Mouse (Mus musculus) forebrain, embryonic 14.5 days (tissue): Measurements from ENCODE around the gene Gm14326. TPM values are rescaled to one million over a fixed set of nuclear protein-coding genes. Genes with fewer than 3 reads are reported as not detected.
"Not testable (repeated sequence)": the region's sequence is repeated elsewhere in the genome, so short reads cannot be mapped to it uniquely, and the experiment has no call there.

Experiments used
- ATAC-seq: fragments of 200-750 bp; cut with Nextera tagmentation; 2 replicates; pipeline ENCODE4 v1.8.0; 2017; ENCODE audit warnings: mild to moderate bottlenecking, moderate library complexity
- DNase-seq: peaks from one replicate; pipeline ENCODE4 v3.0.0-alpha.2; 2015; ENCODE audit warnings: low spot score
- H3K27ac ChIP-seq: fragments of 300-500 bp; sonication (generic); 2 replicates; pipeline ENCODE4 v1.5.1; 2014; ENCODE audit warnings: low read depth, mild to moderate bottlenecking, control low read depth, low read length, moderate library complexity
- H3K27me3 ChIP-seq: fragments of 300-500 bp; sonication (generic); replicated peaks from 2 replicates; pipeline ENCODE4 v1.6.1; 2014; ENCODE audit warnings: low read length, control low read depth, mixed read lengths; ENCODE audit not compliant: control insufficient read depth, insufficient read depth
- H3K36me3 ChIP-seq: fragments of 300-500 bp; sonication (generic); 2 replicates; pipeline ENCODE4 v1.6.1; 2014; ENCODE audit warnings: low read length, control low read depth; ENCODE audit not compliant: control insufficient read depth, insufficient read depth
- H3K4me1 ChIP-seq: fragments of 300-500 bp; sonication (generic); 2 replicates; pipeline ENCODE4 v1.6.1; 2014; ENCODE audit warnings: antibody characterized with exemption, low read length, control low read depth; ENCODE audit not compliant: control insufficient read depth, insufficient read depth
- H3K4me2 ChIP-seq: fragments of 300-500 bp; sonication (generic); 2 replicates; pipeline ENCODE4 v1.6.1; 2014; ENCODE audit warnings: mild to moderate bottlenecking, control low read depth, low read length
- H3K4me3 ChIP-seq: fragments of 300-500 bp; sonication (generic); 2 replicates; pipeline ENCODE4 v1.5.1; 2014; ENCODE audit warnings: low read depth, low read length, control low read depth
- H3K9ac ChIP-seq: fragments of 300-500 bp; sonication (generic); 2 replicates; pipeline ENCODE4 v1.6.1; 2014; ENCODE audit warnings: mild to moderate bottlenecking, low read length, control low read depth, moderate library complexity
- H3K9me3 ChIP-seq: fragments of 300-500 bp; sonication (generic); replicated peaks from 2 replicates; pipeline ENCODE4 v1.6.1; 2016; ENCODE audit warnings: low read length, control low read depth, mixed read lengths; ENCODE audit not compliant: control insufficient read depth
- WGBS: fragments of 180-500 bp; shearing (Covaris S2); extraction: QIAGEN DNeasy Blood & Tissue Kit; methylation state at CpG from one replicate; pipeline ENCODE4 v1.1.7; 2014; 5-methylcytosine and 5-hydroxymethylcytosine counted together
- polyA plus RNA-seq: library from polyadenylated mRNA; unstranded; fragments of >200 nt; fragmentation: Nextera tagmentation; extraction: Ambion mirVana; gene quantifications from 2 replicates; pipeline ENCODE4 v1.2.1, GENCODE M21; 2014

Gm14326 gene
- polyA plus RNA-seq = 15.4 and 18.3 TPM in 2 replicates

DNA sequence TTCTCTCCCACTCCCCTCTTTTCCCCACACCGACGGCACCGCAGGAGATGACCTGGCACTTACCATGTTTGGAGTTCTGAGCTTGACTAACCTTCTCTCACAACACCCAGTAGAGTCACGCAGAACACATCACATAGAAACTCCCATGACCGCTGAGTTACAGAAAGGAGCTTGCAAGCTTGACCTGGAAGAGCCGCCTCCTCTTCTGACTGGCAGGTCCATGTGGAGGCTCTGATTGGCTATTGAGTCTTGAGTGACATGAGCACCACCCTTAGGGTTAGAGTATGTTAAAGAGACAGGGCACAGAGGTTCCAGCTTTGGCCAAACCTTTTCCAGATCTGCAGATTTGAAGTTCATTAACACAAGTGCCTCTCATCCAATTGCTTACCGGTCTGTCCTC is at the start of gene Gm14326:
Gene Gm14326, minus strand, starts transcription at position 153 of the 400 bp plus-strand sequence.
- H3K36me3 ChIP-seq, H3K27ac ChIP-seq, ATAC-seq, H3K9me3 ChIP-seq, H3K27me3 ChIP-seq, H3K9ac ChIP-seq, H3K4me1 ChIP-seq: not testable (repeated sequence)
- peak; percentile 38 for DNase-seq
- peak within 1 kb of the TSS; percentile 36 for H3K4me2 ChIP-seq
- H3K4me3 ChIP-seq = peak within 1 kb of the TSS; percentile 35
- WGBS = 2% methylated on average over 4 of the region's 7 CpGs

DNA sequence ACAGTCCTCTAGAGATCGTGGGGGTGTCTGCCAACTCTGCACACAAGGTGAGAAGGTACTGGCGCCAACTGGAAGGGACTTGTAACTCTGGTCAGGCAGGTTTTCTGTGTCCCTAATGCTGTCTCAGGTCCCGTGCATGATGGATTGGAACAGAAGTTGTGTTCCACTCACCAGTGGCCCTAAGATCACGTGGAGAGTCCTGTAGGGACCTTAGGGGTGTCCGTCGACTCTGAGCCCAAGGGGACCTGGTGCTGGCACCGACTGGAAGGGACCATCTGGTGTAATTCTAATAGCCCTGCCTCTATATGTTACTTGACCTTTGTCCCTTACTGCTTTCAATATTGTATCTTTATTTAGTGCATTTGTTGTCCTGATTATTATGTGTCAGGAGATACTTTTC is 17.7 kb upstream of the Gm14326 start:
- not testable (repeated sequence) for H3K4me2 ChIP-seq, DNase-seq, H3K27me3 ChIP-seq, H3K4me1 ChIP-seq, H3K9ac ChIP-seq, H3K4me3 ChIP-seq, ATAC-seq, H3K36me3 ChIP-seq, H3K9me3 ChIP-seq, H3K27ac ChIP-seq
- WGBS = 85% methylated on average over 6 of the region's 7 CpGs

DNA sequence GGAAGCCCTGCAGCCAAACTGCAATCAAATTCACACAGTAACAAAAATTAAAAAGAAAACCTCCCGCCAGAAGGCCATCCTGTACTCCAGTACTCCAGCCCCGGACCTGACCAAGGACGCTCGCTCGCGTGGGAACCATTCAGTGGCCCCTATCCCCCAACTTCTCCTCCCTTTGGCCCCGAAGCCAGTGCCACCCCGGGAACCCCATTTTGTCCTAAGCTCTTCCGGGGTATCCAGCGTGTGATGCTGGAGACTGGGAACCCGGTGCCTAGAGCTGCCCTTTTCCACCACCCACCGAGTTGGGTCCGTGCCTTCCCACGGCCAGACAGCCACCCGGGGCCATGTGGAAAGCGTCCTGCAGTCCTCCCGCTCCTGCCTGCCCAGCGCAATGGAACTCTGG is 363 bp downstream of the Gm14326 start:
- H3K4me2 ChIP-seq = peak overlapping the region; percentile 36; the same call in 1 of the 2 replicates
- H3K4me1 ChIP-seq, H3K27me3 ChIP-seq, H3K9me3 ChIP-seq, H3K27ac ChIP-seq, ATAC-seq, DNase-seq, H3K9ac ChIP-seq, H3K36me3 ChIP-seq: not testable (repeated sequence)
- under 1% methylated on average over 13 of the region's 18 CpGs for WGBS
- peak overlapping the region; percentile 35 for H3K4me3 ChIP-seq

DNA sequence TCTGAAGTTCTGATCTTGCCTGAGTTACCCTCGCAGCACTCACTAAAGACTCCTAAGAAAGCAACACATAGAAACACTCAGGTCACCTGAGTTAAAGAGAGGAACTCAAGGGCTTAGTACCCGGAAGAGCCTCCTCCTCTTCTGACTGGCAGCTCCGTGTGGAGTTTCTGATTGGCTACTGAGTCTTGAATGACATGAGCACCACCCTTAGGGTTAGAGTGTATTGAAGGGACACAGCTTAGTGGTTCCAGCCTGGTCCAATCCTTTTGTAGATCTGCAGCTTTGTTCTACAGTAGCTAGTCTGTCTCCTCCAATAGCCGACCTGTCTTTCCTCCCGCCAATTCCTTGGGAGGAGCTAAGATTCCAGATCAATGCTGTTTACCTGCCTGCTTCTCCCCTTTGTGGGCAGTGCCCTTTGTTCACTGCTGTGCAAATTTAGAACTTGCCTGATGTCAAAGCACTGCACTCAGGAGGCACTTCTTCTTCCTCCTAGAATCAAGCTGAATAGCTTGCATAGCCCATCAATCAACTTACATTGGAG is 31.5 kb downstream of the Gm14326 start, which contains the start of gene Zfp972:
Gene Zfp972, minus strand, starts transcription at position 51 of the 541 bp plus-strand sequence.
- ATAC-seq, H3K9me3 ChIP-seq, H3K9ac ChIP-seq, H3K36me3 ChIP-seq, H3K4me3 ChIP-seq, H3K4me2 ChIP-seq, DNase-seq, H3K4me1 ChIP-seq, H3K27ac ChIP-seq, H3K27me3 ChIP-seq: not testable (repeated sequence)
- 69% methylated on average over 4 of the region's 5 CpGs for WGBS

DNA sequence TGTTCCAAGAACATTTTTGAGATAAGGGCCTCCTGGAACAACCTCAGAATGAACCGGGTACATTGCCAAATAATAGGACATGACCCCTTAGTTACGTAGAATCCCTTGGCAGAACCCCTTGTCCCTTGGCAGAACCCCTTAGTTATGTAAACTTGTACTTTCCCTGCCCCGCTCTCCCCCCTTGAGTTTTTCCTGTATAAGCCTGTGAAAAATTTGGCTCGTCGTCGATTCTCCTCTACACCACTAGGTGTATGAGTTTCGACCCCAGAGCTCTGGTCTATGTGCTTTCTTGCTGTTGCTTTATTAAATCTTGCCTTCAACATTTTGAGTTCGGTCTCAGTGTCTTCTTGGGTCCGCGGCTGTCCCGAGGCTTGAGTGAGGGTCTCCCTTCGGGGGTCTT is 53.8 kb downstream of the Gm14326 start:
- H3K4me1 ChIP-seq, H3K4me2 ChIP-seq, H3K36me3 ChIP-seq, DNase-seq, H3K4me3 ChIP-seq, H3K9me3 ChIP-seq, H3K27me3 ChIP-seq, H3K9ac ChIP-seq, H3K27ac ChIP-seq, ATAC-seq: not testable (repeated sequence)
- no CpG with 5 or more reads among the region's 12 CpGs for WGBS

DNA sequence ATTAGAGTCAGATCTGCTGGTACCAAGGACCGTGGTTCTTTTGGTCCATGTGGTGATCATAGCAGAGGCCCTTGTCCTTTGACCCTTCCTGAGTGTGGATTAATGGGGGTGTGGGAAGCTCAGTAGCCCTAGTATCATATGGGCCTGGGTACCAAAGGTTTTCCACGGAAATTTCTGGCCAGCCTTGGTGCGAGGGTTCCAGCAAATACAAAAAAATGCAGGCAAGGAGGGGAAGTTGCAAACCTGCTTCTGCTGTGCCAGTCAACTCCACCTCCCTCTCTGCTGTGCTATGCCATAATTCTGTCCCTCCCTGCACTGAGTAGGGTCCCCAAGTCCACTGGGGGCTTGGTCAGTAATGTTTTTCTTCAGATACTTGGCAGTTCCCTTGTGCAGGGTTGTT is 58.9 kb downstream of the Gm14326 start:
- not testable (repeated sequence) for H3K27me3 ChIP-seq, H3K36me3 ChIP-seq, H3K4me2 ChIP-seq, H3K27ac ChIP-seq, H3K9me3 ChIP-seq, H3K9ac ChIP-seq, ATAC-seq, H3K4me3 ChIP-seq, H3K4me1 ChIP-seq, DNase-seq
- 82% methylated on average over 2 of the region's 3 CpGs for WGBS

DNA sequence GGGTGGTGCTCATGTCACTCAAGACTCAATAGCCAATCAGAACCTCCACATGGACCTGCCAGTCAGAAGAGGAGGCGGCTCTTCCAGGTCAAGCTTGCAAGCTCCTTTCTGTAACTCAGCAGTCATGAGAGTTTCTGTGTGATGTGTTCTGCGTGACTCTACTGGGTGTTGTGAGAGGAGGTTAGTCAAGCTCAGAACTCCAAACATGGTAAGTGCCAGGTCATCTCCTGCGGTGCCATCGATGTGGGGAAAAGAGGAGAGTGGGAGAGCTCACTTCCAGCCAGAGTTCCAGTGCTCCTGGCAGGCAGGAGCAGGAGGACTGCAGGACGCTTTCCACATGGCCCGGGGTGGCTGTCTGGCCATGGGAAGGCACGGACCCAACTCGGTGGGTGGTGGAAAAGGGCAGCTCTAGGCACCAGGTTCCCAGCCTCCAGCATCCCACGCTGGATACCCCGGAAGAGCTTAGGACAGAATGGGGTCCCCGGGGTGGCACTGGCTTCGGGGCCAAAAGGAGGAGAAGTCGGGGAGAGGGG is 60.0 kb downstream of the Gm14326 start, which contains the start of gene Gm14327:
Gene Gm14327, plus strand, starts transcription at position 51 of the 533 bp plus-strand sequence.
- not testable (repeated sequence) for ATAC-seq, H3K4me2 ChIP-seq
- WGBS = 48% methylated on average over 8 of the region's 13 CpGs

DNA sequence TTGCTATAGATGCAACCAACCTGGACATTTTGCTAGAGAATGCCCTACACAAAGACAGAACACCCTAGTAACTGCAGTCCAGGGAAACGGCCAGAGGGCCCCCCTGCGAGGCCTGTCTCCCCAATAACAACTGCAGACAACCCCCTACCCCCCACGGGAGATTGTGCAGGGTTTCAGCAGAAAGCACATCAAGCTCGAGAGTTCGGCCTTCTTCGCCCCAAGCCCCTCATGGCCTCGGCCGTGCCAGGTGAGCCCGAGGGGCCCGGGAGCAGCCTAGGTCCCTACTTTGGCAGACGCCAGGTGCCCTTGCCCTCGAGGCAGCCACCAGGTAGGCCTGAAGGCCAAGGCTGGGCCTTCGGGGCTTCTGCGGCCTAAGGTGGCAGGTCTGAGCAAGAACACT is 69.4 kb downstream of the Gm14326 start:
- not testable (repeated sequence) for H3K4me3 ChIP-seq, DNase-seq, H3K9ac ChIP-seq, H3K36me3 ChIP-seq, H3K9me3 ChIP-seq, H3K4me2 ChIP-seq, H3K27ac ChIP-seq, H3K27me3 ChIP-seq, ATAC-seq, H3K4me1 ChIP-seq
- WGBS = 89% methylated on average over 12 of the region's 14 CpGs

More for the DNA sequence above, 60.0 kb downstream of the Gm14326 start, which contains the start of gene Gm14327:
- not testable (repeated sequence) for H3K9me3 ChIP-seq, H3K4me3 ChIP-seq, H3K36me3 ChIP-seq, H3K27me3 ChIP-seq, DNase-seq, H3K4me1 ChIP-seq, H3K9ac ChIP-seq, H3K27ac ChIP-seq
